Mouse (Mus musculus): ENCODE data around the gene Kcnab1. TPM values are rescaled to one million over a fixed set of nuclear protein-coding genes. Genes with fewer than 3 reads are reported as not detected.

Kcnab1 gene
- total and polyA plus RNA-seq, 2 experiments from 2014 or later, result 0.19 to 1.00 TPM

DNA sequence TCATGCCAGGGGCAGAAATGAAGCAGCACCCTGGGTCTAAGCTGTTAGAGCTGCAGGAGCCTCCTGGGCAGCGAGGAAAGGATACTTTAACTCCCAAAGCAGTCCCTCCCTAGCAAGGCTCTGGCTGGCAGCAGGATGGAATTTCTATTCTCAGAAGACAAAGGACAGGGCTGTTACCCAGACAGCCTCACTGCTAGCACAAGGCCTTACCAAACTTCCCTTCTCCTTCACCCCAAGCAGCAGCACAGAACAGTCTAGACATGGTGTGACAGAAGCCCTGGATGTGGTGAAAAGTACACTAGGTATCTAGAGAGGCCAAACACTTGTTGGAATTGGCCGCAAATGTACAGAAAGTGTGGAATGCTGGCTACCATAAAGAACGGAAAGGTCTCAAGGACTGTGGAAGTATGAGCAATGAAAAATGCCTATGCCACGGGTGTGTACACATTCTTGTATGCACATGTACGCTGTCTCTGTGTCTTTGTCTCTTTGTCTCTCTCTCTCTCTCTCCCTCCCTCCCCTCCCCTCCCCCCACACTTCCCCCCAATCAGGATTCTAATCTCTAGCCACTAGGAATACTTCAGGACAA lies 264.5 kb downstream of the Kcnab1 start:
- no peak overlapping the region for H3K9ac ChIP-seq (replicated peaks; ENCODE audit: low read depth, low read length)

DNA sequence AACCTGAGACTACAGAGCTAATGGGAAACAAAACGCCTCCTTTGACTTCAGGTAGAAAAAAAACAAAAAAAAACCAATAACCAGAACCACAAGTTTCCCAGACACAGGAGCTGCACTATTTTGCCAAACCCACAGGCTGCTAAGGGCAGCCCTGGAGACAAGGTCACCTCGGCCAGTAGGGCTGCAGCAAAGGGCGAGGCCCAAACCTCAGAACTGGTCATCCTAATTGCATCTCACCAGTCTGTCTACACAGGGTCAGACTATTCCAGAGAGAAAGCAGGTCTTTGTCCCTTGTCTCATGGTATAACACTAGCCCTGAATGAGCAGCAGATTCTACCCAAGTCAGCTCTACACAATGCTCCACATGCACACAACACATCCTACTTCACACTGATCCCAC lies 265.5 kb downstream of the Kcnab1 start:
- no peak for ATAC-seq (ENCODE audit: insufficient read depth, low read depth)
- Histone ChIP-seq H3K4me3 (ENCODE audit: low read depth, low read length) (no peak overlapping the region), H3K4me1 (ENCODE audit: control insufficient read depth, insufficient read depth) (peaks cover 8% of the 10 kb centered on the region; the same call in 1 of the 2 replicates), H3K36me3 (replicated peaks; ENCODE audit: control insufficient read depth, insufficient read depth, low read length) (peaks cover 22% of the 10 kb centered on the region), H3K9me3 (replicated peaks; ENCODE audit: control insufficient read depth, low read length) (no peaks in the 10 kb centered on the region), H3K9ac (replicated peaks; ENCODE audit: low read depth, low read length) (no peak overlapping the region), H3K4me2 (ENCODE audit: low read depth, low read length) (no peak overlapping the region), H3K27ac (ENCODE audit: low read depth) (no peak overlapping the region), H3K27me3 (ENCODE audit: control insufficient read depth, insufficient read depth, low read length) (no peaks in the 10 kb centered on the region)
- 76% methylated on average over 3 of the region's 3 CpGs for WGBS
- no peak for DNase-seq (ENCODE audit: low spot score)
- TF ChIP-seq EP300 (IDR thresholded peaks at IDR 0.05; ENCODE audit: low read depth) (no peak), CTCF (IDR thresholded peaks at IDR 0.05; ENCODE audit: low read depth) (no peak)

More for the DNA sequence above, 264.5 kb downstream of the Kcnab1 start:
- no peak overlapping the region for H3K4me2 ChIP-seq (ENCODE audit: low read depth, low read length)
- H3K27me3 ChIP-seq (ENCODE audit: control insufficient read depth, insufficient read depth, low read length), result no peaks in the 10 kb centered on the region
- peaks cover 18% of the 10 kb centered on the region for H3K36me3 ChIP-seq (replicated peaks; ENCODE audit: control insufficient read depth, insufficient read depth, low read length)
- H3K9me3 ChIP-seq (replicated peaks; ENCODE audit: control insufficient read depth, low read length), result no peaks in the 10 kb centered on the region
- TF ChIP-seq CTCF (IDR thresholded peaks at IDR 0.05; ENCODE audit: low read depth) (no peak), EP300 (IDR thresholded peaks at IDR 0.05; ENCODE audit: low read depth) (no peak)
- DNase-seq (ENCODE audit: low spot score) (no peak), ATAC-seq (ENCODE audit: insufficient read depth, low read depth) (no peak)
- peak overlapping the region; percentile 55 for H3K27ac ChIP-seq (ENCODE audit: low read depth)
- WGBS, result 61% methylated on average over 5 of the region's 5 CpGs
- peaks cover 8% of the 10 kb centered on the region; the same call in 1 of the 2 replicates for H3K4me1 ChIP-seq (ENCODE audit: control insufficient read depth, insufficient read depth)
- H3K4me3 ChIP-seq (ENCODE audit: low read depth, low read length), result no peak overlapping the region

DNA sequence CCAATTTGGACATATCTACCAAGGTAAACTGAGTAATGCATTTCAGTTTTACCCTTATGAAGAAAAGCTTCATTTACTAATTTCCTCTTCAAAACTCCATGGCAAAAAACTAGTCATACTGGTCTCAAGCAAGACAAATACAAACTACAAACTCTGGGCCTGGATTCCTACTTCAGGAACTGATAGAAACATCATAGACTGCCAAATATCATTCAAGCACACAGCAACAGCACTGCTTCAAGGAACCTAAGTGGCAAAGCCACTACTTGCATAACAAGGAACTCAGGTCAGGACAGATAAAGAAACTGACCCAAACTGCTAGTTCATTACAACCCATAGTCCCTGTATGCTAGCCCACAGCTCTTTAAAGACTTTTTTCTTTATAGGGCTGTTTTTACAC lies 269.5 kb downstream of the Kcnab1 start:
- no peaks in the 10 kb centered on the region for H3K27me3 ChIP-seq (ENCODE audit: control insufficient read depth, insufficient read depth, low read length)
- peaks cover 32% of the 10 kb centered on the region for H3K36me3 ChIP-seq (replicated peaks; ENCODE audit: control insufficient read depth, insufficient read depth, low read length)
- H3K4me1 ChIP-seq (ENCODE audit: control insufficient read depth, insufficient read depth), result peaks cover 13% of the 10 kb centered on the region
- H3K27ac ChIP-seq (ENCODE audit: low read depth), result no peak overlapping the region
- ATAC-seq (ENCODE audit: insufficient read depth, low read depth) (no peak), DNase-seq (ENCODE audit: low spot score) (no peak)
- H3K9ac ChIP-seq (replicated peaks; ENCODE audit: low read depth, low read length), result no peak overlapping the region
- no peak for TF ChIP-seq EP300 (IDR thresholded peaks at IDR 0.05; ENCODE audit: low read depth)
- TF ChIP-seq CTCF (IDR thresholded peaks at IDR 0.05; ENCODE audit: low read depth), result no peak
- H3K4me3 ChIP-seq (ENCODE audit: low read depth, low read length), result no peak overlapping the region
- no peaks in the 10 kb centered on the region for H3K9me3 ChIP-seq (replicated peaks; ENCODE audit: control insufficient read depth, low read length)
- no peak overlapping the region for H3K4me2 ChIP-seq (ENCODE audit: low read depth, low read length)

DNA sequence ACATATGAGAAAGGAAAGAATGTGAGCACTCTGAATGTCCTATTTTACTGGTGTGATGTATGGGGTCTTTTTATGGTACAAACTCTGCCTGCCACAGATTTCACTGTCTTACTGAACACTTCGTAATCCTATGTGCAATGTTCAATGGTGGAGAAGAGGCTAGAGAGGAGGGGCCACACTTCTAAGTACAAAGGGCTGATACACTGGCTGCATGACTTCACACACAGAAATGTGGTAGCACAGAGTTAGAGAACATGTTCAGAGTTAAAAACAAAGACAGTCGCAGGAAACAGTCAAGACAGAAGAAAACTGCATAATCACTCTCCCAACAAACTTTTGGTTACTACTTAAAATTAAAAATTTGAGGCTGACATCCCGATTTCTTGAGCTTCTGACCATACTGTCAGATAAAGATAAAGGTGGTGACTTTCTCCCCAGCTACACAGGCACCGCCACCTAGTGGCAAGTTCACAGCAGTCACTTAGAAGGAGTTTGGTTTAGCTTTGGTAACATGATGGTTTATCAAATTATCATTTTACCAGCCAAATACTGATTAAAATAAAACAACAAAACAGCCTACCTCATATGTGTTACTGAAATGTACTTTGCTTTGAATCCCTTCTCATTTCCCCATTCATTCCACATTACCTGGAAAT lies 270.8 kb downstream of the Kcnab1 start:
- WGBS, result 58% methylated on average over 4 of the region's 4 CpGs
- peaks cover 39% of the 10 kb centered on the region for H3K36me3 ChIP-seq (replicated peaks; ENCODE audit: control insufficient read depth, insufficient read depth, low read length)
- peaks cover 10% of the 10 kb centered on the region; the same call in 1 of the 2 replicates for H3K4me1 ChIP-seq (ENCODE audit: control insufficient read depth, insufficient read depth)
- no peak overlapping the region for H3K4me3 ChIP-seq (ENCODE audit: low read depth, low read length)
- TF ChIP-seq CTCF (IDR thresholded peaks at IDR 0.05; ENCODE audit: low read depth), result peak; percentile 77
- TF ChIP-seq EP300 (IDR thresholded peaks at IDR 0.05; ENCODE audit: low read depth), result no peak
- H3K27me3 ChIP-seq (ENCODE audit: control insufficient read depth, insufficient read depth, low read length), result no peaks in the 10 kb centered on the region
- H3K27ac ChIP-seq (ENCODE audit: low read depth), result no peak overlapping the region
- H3K9ac ChIP-seq (replicated peaks; ENCODE audit: low read depth, low read length), result no peak overlapping the region
- H3K9me3 ChIP-seq (replicated peaks; ENCODE audit: control insufficient read depth, low read length), result no peaks in the 10 kb centered on the region
- peak; percentile 77 for DNase-seq (ENCODE audit: low spot score)
- H3K4me2 ChIP-seq (ENCODE audit: low read depth, low read length), result no peak overlapping the region
- ATAC-seq (ENCODE audit: insufficient read depth, low read depth), result no peak

DNA sequence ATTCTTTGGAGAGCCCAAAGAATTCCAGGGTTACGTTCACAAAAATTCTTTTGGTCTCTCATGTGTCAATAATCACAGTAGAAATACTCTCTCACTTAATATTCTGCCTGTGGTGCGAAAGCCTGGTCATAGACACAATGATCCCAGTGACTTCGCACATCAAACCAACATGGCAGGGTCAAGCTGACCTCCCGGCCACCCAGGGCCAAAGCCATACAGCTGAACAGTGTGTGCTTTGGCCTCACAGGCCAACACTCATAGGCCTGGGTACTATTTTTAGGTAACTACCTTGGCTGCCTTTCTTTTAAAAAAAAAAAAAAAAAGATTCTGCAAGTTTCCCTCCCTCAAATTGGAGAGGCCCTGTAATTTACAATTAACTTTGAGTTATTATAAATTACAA lies 271.9 kb downstream of the Kcnab1 start:
- no peak overlapping the region for H3K4me3 ChIP-seq (ENCODE audit: low read depth, low read length)
- peaks cover 44% of the 10 kb centered on the region for H3K36me3 ChIP-seq (replicated peaks; ENCODE audit: control insufficient read depth, insufficient read depth, low read length)
- no peak for TF ChIP-seq EP300 (IDR thresholded peaks at IDR 0.05; ENCODE audit: low read depth)
- TF ChIP-seq CTCF (IDR thresholded peaks at IDR 0.05; ENCODE audit: low read depth), result no peak
- ATAC-seq (ENCODE audit: insufficient read depth, low read depth) (peak; percentile 75; the same call in 1 of the 2 replicates), DNase-seq (ENCODE audit: low spot score) (no peak)
- H3K27me3 ChIP-seq (ENCODE audit: control insufficient read depth, insufficient read depth, low read length), result no peaks in the 10 kb centered on the region
- no peak overlapping the region for H3K9ac ChIP-seq (replicated peaks; ENCODE audit: low read depth, low read length)
- peak overlapping the region; percentile 48 for H3K27ac ChIP-seq (ENCODE audit: low read depth)
- H3K4me2 ChIP-seq (ENCODE audit: low read depth, low read length), result no peak overlapping the region
- H3K9me3 ChIP-seq (replicated peaks; ENCODE audit: control insufficient read depth, low read length), result no peaks in the 10 kb centered on the region
- peaks cover 10% of the 10 kb centered on the region for H3K4me1 ChIP-seq (ENCODE audit: control insufficient read depth, insufficient read depth)
- whole genome bisulfite sequencing, result 66% methylated on average over 4 of the region's 4 CpGs
